Mouse (Mus musculus): Measurements from ENCODE around the gene Tspan4. TPM values are rescaled to one million over a fixed set of nuclear protein-coding genes. Genes with fewer than 3 reads are reported as not detected.

The Tspan4 gene
- polyA plus RNA-seq, 1 experiment from 2014 or later = 34.2 TPM

DNA sequence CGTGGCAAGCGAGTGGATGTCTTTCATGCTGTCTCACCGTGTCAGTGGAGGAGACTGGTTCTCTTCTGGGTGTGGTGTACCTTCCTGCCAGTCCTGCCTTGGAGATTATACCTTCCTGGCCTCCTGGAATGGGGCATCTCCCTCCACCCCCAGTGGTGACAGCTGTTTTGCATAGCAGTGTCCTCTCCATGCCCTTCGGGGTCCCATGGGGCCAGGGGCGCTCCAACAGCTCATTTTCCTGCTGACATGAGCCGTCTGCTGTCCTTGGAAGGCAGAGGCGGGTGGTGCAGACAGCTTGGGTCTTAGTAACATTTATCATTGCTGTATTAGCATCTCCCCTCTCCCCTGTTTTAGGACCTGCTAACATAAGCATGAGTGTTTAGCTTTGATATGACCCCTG lies 12.1 kb downstream of the Tspan4 start:
- Histone ChIP-seq H3K9me3 (no peaks in the 10 kb centered on the region), H3K4me3 (no peak overlapping the region), H3K27ac (replicated peaks) (no peak overlapping the region), H3K4me1 (peaks cover 17% of the 10 kb centered on the region), H3K36me3 (replicated peaks) (peaks cover 20% of the 10 kb centered on the region), H3K27me3 (replicated peaks; ENCODE audit: low read depth, poor library complexity, severe bottlenecking) (peaks cover 24% of the 10 kb centered on the region)
- 83% methylated on average over 7 of the region's 7 CpGs for WGBS
- no peak for DNase-seq (ENCODE audit: low spot score)

DNA sequence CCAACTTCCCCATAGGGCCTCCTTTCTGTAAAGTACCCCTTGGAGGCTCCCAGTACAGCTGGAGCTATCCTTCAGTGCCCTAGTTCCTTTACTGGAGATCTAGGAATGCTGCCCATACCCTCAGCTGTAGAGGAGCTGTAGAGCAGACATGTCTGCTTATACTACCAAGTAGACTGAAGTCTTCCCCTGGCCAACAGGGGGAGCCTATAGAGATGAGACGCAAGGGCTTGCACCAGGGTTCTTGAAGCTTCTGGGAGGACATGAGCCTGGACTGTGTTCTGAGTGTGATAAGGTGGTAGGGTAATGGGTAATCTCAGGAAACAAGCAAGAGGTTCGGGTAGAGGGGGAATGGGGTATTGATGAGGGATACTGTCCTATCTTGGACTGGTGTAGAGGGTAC lies 16.1 kb downstream of the Tspan4 start:
- 82% methylated on average over 2 of the region's 2 CpGs for WGBS
- H3K27ac ChIP-seq (replicated peaks) = no peak overlapping the region

DNA sequence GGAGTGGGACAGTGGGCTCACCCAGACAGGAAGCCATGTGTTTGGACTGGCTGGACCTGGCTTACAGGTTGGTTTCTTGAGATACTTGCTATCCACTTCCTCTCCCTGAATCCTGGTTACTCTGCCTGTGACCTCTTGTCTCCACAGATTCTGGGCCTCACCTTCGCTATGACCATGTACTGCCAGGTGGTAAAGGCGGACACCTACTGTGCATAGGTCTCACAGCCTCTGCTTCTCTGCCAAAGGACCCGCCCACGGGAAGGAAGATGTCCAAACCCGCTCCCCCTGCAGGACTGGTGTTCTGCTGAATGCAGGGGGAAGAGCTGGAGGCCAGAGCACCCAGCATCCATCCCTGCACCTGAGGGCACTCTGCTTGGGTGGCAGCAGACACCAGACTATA lies 17.7 kb downstream of the Tspan4 start:
- H3K9me3 ChIP-seq = no peaks in the 10 kb centered on the region
- no peak overlapping the region for H3K4me3 ChIP-seq
- peaks cover 55% of the 10 kb centered on the region for H3K36me3 ChIP-seq (replicated peaks)
- no peak for DNase-seq (ENCODE audit: low spot score)
- H3K4me1 ChIP-seq = no peaks in the 10 kb centered on the region
- no peaks in the 10 kb centered on the region for H3K27me3 ChIP-seq (replicated peaks; ENCODE audit: low read depth, poor library complexity, severe bottlenecking)
- WGBS = 91% methylated on average over 5 of the region's 5 CpGs
- no peak overlapping the region for H3K27ac ChIP-seq (replicated peaks)

More for the DNA sequence above, 16.1 kb downstream of the Tspan4 start:
- peaks cover 56% of the 10 kb centered on the region for H3K36me3 ChIP-seq (replicated peaks)
- no peaks in the 10 kb centered on the region for H3K9me3 ChIP-seq
- no peaks in the 10 kb centered on the region for H3K4me1 ChIP-seq
- no peaks in the 10 kb centered on the region for H3K27me3 ChIP-seq (replicated peaks; ENCODE audit: low read depth, poor library complexity, severe bottlenecking)
- H3K4me3 ChIP-seq = no peak overlapping the region
- DNase-seq (ENCODE audit: low spot score) = no peak

DNA sequence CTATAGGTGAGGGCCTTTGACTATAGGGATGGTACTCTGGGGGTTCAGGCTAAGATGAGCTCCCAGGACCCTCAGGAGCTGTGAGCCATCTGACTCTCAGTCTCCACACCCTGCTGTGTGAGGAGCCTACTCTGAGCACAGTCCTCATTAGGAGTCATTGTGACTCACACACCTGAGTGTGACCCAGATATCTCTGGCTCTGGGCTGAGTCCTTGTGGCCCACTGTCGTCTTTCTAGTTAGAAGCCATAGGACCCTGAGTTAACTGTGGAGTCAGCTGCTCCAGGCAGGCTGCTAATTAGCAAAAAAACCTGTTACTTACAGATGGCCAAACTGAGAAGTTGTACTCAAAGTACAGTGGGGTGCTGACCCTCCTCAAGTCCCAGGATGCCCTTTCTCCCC lies 18.7 kb downstream of the Tspan4 start:
- H3K9me3 ChIP-seq = no peaks in the 10 kb centered on the region
- WGBS = 82% methylated on average over 1 of the region's 1 CpGs
- peaks cover 58% of the 10 kb centered on the region for H3K36me3 ChIP-seq (replicated peaks)
- no peaks in the 10 kb centered on the region for H3K27me3 ChIP-seq (replicated peaks; ENCODE audit: low read depth, poor library complexity, severe bottlenecking)
- H3K4me3 ChIP-seq = no peak overlapping the region
- DNase-seq (ENCODE audit: low spot score) = no peak
- no peaks in the 10 kb centered on the region for H3K4me1 ChIP-seq
- no peak overlapping the region for H3K27ac ChIP-seq (replicated peaks)

DNA sequence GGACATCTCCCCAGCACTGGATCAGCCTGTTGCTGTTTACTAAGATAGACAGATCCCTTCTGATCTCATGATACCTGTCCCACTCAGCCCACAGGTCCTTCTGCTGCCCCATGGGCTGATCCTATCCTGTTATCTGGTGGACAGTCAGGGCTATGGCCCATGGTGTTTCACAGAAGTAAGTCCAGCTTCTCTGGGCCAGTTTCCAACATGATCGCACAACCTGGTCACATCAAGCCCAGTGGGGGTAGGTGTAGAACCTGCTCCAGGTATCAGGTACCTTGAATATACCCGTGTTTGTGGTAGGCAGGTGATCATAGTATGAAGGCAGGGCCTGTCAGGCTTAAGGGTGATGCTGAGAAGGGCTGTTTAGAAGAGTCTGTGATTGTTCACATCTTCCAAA lies 20.3 kb downstream of the Tspan4 start:
- no peak for DNase-seq (ENCODE audit: low spot score)
- Histone ChIP-seq H3K9me3 (no peaks in the 10 kb centered on the region), H3K4me3 (no peak overlapping the region), H3K4me1 (no peaks in the 10 kb centered on the region), H3K27ac (replicated peaks) (no peak overlapping the region), H3K36me3 (replicated peaks) (peaks cover 73% of the 10 kb centered on the region), H3K27me3 (replicated peaks; ENCODE audit: low read depth, poor library complexity, severe bottlenecking) (no peaks in the 10 kb centered on the region)
- 80% methylated on average over 2 of the region's 2 CpGs for WGBS

DNA sequence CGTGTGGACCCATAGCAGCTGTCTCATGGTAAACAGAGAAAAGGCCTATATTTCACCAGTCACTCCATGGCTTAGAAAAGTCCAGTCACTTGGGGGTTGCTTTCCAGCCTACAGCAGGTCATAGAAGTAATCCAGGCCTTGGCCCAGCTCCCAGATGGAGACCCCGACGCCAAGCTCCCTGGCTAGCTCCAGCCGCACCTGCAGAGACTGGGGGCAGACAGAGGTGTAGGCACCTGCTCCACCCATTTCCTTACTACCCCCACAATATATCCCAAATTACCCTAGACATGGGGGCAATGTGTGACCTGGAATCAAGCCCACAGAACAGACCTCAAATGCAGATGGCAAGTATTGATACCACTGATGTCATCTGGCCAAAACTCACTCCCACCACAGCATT lies 20.9 kb downstream of the Tspan4 start:
- no peak for DNase-seq (ENCODE audit: low spot score)
- H3K27ac ChIP-seq (replicated peaks) = no peak overlapping the region

DNA sequence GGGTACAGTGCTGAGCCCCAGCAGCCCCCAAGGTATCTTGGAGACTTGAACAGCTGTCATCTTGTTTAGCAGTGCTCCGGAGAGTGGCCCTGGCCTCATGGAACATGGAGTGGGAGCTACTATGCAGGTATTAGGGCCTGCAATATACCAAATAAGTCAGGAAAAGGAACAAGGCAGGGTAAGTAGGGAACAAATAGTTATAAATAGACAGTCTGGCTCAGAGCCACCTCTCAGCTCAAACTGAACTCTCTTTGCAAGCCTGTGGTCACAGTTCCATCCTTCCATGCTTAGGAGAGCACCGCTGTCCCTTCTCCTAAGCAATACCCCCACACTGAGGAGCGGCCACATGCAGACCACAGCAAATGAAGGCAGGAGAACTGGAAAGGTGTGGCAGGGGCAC lies 22.6 kb downstream of the Tspan4 start:
- Histone ChIP-seq H3K27ac (replicated peaks) (no peak overlapping the region), H3K4me1 (no peaks in the 10 kb centered on the region), H3K36me3 (replicated peaks) (peaks cover 56% of the 10 kb centered on the region), H3K27me3 (replicated peaks; ENCODE audit: low read depth, poor library complexity, severe bottlenecking) (no peaks in the 10 kb centered on the region), H3K4me3 (no peak overlapping the region), H3K9me3 (no peaks in the 10 kb centered on the region)
- no peak for DNase-seq (ENCODE audit: low spot score)
- 91% methylated on average over 3 of the region's 3 CpGs for WGBS

More for the DNA sequence above, 20.9 kb downstream of the Tspan4 start:
- no peaks in the 10 kb centered on the region for H3K9me3 ChIP-seq
- H3K27me3 ChIP-seq (replicated peaks; ENCODE audit: low read depth, poor library complexity, severe bottlenecking) = no peaks in the 10 kb centered on the region
- H3K36me3 ChIP-seq (replicated peaks) = peaks cover 70% of the 10 kb centered on the region
- no peaks in the 10 kb centered on the region for H3K4me1 ChIP-seq
- WGBS = 89% methylated on average over 4 of the region's 4 CpGs
- no peak overlapping the region for H3K4me3 ChIP-seq

DNA sequence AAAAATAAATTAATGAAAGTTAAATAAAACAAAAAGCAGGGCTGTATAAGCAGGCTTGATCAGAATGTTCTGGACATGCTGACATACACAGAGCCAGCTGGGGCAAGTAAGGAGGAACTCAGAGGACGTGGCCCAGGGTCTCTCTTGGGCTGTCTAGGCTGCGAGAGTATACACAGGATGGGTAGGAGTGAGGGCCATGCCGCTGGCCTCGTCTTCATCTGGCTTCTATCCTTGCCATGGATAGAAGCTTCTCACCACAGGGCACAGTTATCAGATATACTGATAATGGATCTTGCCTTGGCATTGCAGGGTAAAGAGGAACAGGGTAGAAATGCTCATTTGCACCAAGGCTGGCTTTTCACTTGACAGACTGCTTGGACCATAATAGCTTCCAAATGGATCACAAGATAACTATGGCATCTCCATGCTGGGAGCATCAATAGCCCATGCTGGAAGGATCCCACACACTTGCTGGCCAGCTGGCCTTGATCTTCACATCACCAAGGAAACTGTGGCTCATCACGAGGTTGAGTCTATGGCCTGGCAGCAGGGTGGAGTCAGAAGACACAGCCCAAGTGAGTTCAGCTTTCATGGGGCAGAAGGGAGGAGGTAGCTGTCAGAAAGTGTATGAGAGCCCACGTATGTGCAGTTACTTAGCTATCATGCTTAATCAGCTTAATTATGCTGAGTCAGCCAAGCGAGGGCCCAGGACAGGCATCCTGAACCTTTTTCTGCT lies 26.9 kb downstream of the Tspan4 start:
- Histone ChIP-seq H3K36me3 (replicated peaks) (peaks cover 29% of the 10 kb centered on the region), H3K27me3 (replicated peaks; ENCODE audit: low read depth, poor library complexity, severe bottlenecking) (no peaks in the 10 kb centered on the region), H3K27ac (replicated peaks) (no peak overlapping the region), H3K4me3 (no peak overlapping the region), H3K4me1 (no peaks in the 10 kb centered on the region), H3K9me3 (no peaks in the 10 kb centered on the region)
- WGBS = 87% methylated on average over 7 of the region's 7 CpGs
- no peak for DNase-seq (ENCODE audit: low spot score)

DNA sequence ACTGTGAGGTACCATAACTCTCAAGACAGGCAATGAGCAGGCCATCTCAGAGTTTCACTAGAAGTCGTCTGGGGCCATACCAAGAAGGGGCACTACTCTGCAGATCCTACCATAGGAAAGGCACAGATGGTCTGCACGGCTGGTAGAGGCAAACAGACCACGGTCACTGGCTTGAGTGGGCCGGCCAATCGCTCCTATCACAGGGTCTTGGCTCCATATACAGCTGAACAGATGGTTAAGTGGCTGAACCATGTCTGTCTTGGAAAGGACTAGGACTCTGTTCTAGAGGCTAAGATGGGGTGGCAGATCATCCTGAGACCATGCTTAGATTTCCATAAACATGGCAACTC lies 27.5 kb downstream of the Tspan4 start:
- Histone ChIP-seq H3K27me3 (replicated peaks; ENCODE audit: low read depth, poor library complexity, severe bottlenecking) (no peaks in the 10 kb centered on the region), H3K36me3 (replicated peaks) (peaks cover 29% of the 10 kb centered on the region), H3K9me3 (no peaks in the 10 kb centered on the region), H3K27ac (replicated peaks) (no peak overlapping the region), H3K4me3 (no peak overlapping the region), H3K4me1 (no peaks in the 10 kb centered on the region)
- no peak for DNase-seq (ENCODE audit: low spot score)
- WGBS = 96% methylated on average over 5 of the region's 5 CpGs

DNA sequence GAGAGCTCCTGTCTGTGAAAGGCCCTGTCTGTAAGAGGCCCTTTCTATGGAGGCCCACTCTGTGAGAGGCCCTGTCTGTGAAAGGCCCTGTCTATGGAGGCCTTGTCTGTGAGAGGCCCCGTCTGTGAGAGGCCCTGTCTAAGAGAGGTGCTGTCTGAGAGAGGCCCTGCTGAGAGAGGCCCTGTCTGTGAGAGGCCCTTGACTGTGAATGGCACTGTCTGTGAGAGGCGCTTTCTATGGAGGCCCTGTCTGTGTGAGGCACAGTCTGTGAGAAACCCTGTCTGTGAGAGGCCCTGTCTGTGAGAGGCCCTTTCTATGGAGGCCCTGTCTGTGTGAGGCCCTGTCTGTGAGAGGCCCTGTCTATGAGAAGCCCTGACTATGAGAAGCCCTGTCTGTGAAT lies 31.2 kb downstream of the Tspan4 start:
- 82% methylated on average over 2 of the region's 2 CpGs for WGBS
- peaks cover 8% of the 10 kb centered on the region; the same call in 1 of the 2 replicates for H3K4me1 ChIP-seq
- peaks cover 23% of the 10 kb centered on the region; the same call in 1 of the 2 replicates for H3K36me3 ChIP-seq (replicated peaks)
- no peak for DNase-seq (ENCODE audit: low spot score)
- H3K27ac ChIP-seq (replicated peaks) = peak overlapping the region; percentile 72
- H3K9me3 ChIP-seq = no peaks in the 10 kb centered on the region
- no peaks in the 10 kb centered on the region for H3K27me3 ChIP-seq (replicated peaks; ENCODE audit: low read depth, poor library complexity, severe bottlenecking)
- no peak overlapping the region for H3K4me3 ChIP-seq

DNA sequence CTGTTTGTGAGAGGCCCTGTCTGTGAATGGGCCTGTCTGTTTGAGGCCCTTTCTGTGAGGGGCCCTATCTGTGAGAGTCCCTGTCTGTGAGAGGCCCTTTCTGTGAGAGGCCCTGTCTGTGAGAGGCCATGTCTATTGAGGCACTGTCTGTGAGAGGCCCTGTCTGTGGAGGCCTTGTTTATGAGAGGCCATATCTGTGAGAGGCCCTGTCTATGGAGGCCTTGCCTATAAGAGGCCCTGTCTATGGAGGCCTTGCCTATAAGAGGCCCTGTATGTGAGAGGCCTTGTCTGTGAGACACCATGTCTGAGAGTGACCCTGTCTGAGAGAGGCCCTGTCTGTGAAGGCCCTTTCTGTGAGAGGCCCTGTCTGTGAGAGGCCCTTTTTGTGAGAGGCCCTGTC lies 33.1 kb downstream of the Tspan4 start:
- Histone ChIP-seq H3K27ac (replicated peaks) (peak overlapping the region; percentile 72), H3K4me3 (no peak overlapping the region), H3K36me3 (replicated peaks) (peaks cover 27% of the 10 kb centered on the region; the same call in 1 of the 2 replicates), H3K27me3 (replicated peaks; ENCODE audit: low read depth, poor library complexity, severe bottlenecking) (no peaks in the 10 kb centered on the region), H3K9me3 (no peaks in the 10 kb centered on the region), H3K4me1 (peaks cover 8% of the 10 kb centered on the region; the same call in 1 of the 2 replicates)
- DNase-seq (ENCODE audit: low spot score) = no peak

DNA sequence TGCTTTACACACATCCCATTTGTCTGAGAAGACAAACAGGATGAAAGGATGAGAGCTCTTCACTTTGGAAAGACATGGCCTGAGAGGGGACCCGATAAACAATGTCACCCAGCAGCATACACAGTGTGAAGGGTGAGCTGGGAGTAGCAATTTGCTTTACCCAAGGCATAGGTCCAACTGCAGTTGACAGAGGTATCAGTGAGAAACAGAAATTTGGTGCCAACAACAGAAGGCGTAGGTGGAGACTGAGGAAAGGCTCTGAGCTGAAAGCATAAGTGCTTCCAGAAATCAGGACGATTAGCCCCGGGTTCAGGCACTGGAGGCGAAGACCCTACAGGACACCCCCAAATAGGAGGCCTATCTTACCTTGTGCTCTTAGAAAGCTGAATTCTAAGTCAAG lies 35.2 kb downstream of the Tspan4 start:
- Histone ChIP-seq H3K27me3 (replicated peaks; ENCODE audit: low read depth, poor library complexity, severe bottlenecking) (no peaks in the 10 kb centered on the region), H3K27ac (replicated peaks) (no peak overlapping the region), H3K4me3 (no peak overlapping the region), H3K9me3 (no peaks in the 10 kb centered on the region), H3K4me1 (peaks cover 8% of the 10 kb centered on the region; the same call in 1 of the 2 replicates), H3K36me3 (replicated peaks) (peaks cover 39% of the 10 kb centered on the region)
- DNase-seq (ENCODE audit: low spot score) = no peak
- 92% methylated on average over 5 of the region's 5 CpGs for WGBS

DNA sequence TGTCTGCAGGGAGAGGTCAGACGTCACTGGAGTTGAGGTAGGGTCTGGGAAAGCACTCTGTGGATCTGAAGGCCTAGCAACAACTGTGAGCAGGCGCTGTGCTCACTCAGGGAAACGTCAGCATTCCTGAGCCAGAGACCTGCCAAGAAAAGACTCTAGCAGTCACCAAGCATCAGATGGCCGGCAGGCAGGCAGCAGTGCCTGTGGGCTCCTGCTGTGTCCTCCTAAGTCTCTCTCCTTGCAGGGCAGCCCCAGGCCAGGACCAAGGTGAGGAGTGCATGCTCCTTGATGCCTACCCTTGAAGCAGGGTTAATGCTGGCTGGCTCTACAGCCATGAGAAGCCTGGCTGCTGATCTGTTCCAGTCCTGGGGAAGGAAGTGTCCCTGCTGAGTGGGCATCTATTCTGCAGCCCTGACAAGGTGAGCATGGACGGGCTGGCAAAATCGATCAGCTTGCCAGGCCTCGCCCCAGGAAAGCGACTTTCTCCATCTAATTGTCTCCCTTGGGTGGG lies 35.7 kb downstream of the Tspan4 start:
- H3K27me3 ChIP-seq (replicated peaks; ENCODE audit: low read depth, poor library complexity, severe bottlenecking) = no peaks in the 10 kb centered on the region
- H3K27ac ChIP-seq (replicated peaks) = no peak overlapping the region; the same call in 1 of the 2 replicates
- peaks cover 8% of the 10 kb centered on the region; the same call in 1 of the 2 replicates for H3K4me1 ChIP-seq
- no peak for DNase-seq (ENCODE audit: low spot score)
- H3K4me3 ChIP-seq = no peak overlapping the region
- no peaks in the 10 kb centered on the region for H3K9me3 ChIP-seq
- H3K36me3 ChIP-seq (replicated peaks) = peaks cover 40% of the 10 kb centered on the region
- WGBS = 70% methylated on average over 8 of the region's 8 CpGs
